Mouse (Mus musculus) spleen, postnatal 36 days (tissue): ENCODE data around the gene Gad1.
A peak's percentile ranks its signal among the peaks of the same experiment; 100 is the strongest.

Experiments
- DNase-seq, 2 experiments: peaks; one replicate each; pipeline ENCODE4 v3.0.0; 2022; ENCODE audit warnings: low spot score in 2 of 2, mixed read lengths in 1 of 2

Gene Gad1

DNA sequence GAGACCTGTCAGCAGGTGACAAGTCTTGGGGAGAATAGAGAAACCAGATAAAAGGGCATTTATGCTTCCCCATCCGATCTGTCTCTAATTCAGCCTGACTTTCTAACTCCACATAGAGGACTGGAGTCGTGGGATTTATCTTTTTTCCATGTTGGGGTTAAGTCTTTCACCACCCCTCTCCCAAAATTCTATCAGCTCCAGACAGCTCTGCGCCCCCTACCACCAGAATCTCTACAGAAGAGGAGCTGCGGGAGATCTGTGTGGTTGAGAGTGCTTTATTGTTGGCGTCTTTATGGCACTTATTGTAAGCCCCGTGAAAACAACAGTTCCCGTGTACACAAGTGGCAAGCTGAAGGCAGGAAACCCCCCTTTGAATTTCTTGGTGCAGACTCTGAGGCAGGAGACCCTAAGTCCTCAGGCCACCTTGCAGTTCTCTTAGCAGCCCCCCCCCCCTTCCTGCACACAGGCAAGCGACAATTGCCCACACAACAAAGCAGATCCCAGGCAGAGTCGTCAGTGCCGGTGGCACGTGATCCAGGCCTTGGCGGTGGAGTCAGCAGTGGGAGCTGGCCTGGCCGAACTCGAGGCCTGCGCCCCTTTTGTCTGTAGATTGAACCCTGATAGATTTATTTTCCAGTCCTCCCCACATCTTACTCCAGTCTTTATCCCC, 11.9 kb downstream of the Gad1 start:
- DNase-seq: no peak

DNA sequence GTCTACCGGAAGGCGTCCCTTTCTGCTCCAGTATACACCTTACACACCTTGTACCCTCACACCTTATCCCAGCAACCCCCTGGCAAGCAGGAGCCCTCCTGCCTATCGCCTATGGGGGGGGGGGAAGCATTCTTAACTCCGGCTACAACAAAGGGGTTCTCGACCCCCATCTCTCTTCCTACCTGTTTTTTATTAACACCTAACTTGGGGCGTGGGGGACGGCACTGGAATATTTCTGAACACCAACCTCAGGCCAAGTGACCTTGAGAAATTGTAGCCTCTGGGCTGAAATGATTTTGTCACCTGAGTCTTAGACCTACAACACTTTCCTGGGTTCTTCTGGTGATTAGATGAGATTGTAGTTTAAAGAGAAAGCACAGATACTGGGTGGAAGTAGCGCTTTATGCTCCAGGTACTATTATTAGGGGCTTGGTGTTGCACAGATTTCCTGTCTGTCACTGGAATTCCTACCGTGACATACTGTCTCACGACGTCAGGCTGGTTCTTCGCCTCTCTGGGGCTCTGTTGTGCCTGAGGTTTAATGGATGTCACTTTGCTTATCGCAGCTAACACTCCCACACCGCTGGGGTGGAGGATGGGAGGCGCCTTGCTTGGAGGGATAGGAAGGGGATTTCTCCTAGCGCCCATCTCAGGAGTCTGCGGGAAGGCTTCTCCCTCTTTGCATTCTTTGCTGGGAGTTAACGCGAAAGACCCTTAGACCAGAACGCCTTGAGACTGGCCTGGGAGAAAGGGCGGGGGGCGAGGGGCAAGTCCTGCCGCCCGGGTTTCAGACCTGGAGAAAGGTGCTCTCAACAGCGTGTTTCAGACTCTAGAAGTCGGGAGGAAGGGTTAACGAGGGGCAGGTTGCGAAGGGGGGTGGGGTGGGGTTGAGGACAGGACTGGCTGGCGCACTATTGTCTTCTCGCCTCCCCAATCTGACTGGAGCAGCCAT, 13.1 kb downstream of the Gad1 start:
- no peak for DNase-seq

DNA sequence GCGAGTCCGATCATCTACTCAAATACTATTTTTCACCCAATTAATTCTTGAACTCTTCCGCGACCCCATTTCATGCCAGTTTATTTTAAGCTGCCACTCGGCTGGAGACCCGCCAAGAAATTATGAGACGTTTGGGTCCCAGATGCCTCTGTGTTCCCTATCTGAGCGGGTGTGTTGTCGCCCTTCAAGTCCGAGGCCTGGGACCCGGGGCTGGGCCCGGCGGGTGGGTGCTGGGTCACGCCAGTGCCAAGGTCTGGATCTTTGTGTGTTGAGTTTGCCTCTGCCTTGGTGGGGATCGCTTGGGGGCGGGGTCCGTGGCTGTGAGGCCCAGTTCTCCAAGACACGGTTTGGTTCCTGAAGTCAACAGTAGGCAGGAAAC, 13.7 kb downstream of the Gad1 start:
- no peak for DNase-seq

DNA sequence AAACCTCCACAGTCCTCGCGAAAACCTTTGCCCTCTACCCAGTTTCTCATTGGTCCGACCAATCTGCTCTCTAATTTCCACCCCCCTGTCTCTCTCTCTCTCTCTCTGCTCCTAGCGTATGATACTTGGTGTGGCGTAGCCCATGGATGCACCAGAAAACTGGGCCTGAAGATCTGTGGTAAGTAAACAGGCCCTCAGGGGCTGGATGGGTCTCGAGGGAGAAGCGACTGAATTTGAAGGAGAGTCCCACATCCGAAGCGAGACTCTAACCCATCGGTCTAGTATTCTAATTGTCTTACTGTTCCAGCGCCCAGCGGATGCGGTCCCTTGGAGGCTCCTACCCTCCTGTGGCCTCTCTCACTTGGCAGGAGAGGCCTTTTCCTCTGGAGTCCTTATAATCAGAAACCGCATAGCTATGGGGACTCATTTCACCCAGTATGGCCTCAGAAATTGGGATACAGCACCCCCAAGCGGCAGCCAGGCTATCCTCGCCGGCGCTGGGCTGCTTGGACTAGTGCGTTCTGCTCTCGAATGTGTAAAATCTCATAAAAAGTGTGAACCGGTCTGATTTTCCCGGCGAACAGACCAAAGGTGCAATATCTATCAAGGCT, 14.3 kb downstream of the Gad1 start:
- DNase-seq: peak; percentile 51

DNA sequence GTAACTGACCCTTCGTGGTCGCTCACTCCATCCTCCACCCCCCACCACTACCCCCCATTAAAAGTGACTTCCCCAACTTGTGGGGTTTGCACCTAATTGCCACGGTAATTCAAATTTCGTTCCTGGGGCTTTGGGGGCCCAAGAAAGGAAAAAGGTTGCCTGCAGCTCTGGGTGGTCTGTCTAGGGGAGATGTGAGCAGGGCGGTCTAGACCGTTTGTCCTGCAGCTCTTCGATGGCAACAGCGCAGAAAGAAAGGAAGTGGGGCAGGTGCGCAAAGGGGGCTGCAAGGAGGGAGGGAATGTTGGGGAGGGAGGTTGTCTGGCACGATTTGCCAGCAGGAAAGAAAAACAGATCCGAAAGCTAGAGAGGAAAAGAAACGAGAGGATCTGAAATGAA, 14.8 kb downstream of the Gad1 start:
- no peak for DNase-seq

DNA sequence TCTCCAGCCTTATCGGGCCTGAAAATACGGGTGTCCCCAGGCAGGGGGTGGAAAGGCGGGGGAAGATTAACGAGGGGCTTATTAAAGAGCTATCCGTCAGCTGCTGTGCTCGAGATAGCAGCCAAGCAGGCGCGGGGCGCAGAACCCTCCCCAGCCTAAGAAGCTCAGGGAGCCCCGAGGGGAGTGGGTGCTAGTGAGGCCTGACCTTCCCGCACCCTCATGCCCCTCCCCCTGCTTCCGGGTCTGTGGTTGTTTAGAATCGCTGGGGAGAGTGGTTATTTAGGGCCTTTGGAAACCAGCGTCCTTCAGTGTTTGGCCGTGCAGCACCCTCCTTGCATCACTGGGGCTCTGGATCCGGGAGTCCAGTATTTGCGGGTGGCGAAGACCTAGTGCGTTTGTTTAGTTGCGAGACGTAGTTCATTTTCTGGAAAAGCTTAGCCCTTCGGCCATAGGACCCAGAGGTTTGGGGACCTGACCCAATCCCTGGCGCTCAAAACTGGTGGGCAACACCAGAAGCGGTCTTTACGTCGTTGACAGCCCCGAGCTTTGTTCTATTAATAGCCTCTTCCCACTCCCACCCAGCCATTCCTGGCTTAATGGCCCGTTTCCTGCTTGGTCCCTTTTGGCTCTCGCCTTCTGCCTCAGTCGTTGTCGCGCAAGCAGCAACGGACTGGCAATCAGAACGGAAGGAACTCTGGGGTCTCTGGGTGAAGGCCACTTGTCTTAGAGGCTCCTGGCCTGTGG, 15.5 kb downstream of the Gad1 start:
- peak; percentile 53 for DNase-seq

DNA sequence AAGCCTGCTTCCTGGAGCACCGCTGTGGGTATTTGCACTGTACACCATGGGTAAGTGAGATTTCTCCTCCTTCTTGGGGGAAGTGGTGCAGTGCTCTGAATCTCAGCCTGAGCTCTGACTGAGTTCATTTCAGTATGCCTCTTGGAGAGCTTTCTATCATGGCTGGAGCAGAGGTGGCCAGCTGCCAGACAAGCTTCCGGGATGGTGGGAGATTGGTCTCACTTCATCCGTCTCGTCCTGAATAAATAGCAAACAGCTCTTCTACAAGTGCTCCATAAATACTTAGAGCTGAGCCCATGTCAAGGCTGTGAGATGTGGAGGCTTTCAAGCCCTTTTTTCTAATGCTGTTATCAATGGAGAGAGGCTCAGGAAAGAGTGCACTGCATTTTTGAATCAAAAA, 18.8 kb downstream of the Gad1 start:
- DNase-seq: no peak

DNA sequence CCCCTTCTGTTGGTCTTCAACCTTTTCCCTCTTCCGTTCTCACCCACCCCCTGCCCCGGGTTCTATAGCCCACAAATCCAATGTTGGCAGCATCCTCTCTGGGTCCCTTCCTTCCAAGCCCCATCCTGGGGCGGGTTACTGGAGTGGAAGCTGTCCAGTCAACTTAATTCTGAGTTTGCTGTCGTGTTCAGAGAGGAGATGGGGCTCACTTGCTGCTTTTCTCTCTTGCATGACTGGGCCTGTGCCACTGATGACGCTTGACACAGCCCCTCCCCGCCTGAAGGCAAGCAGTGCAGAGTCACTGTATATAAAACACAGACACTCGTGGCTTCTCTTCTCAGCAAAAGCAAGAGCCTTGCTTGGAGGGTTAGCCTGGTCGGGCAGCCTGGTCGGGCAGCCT, 19.4 kb downstream of the Gad1 start:
- no peak for DNase-seq

DNA sequence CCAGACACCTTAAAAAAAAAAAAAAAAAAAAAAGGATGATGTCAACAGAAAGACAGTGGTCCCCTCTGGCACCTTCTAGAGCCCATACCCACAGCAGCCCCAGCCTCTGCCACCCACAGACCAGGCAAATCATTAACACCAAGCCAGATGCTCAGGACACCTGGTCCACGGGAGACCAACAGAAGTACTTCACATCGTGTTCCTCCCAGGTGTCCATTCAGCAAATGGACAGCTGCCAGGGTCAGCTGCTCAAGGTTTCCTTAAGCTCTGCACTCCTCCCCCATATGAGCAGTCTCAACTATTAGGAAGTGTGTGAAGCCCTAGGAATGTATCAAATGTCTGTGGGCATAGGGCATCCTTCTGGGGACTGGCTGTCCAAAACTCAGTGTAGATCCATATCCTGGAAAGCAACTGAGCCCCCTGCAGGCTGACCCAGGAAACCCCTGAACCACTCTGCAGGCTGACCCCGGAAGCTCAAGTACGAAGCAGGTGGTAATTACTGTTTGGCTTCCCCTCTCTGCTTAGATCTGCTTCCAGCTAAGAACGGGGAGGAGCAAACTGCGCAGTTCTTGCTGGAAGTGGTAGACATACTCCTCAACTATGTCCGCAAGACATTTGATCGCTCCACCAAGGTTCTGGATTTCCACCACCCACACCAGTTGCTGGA, 20.8 kb downstream of the Gad1 start:
- DNase-seq: no peak

DNA sequence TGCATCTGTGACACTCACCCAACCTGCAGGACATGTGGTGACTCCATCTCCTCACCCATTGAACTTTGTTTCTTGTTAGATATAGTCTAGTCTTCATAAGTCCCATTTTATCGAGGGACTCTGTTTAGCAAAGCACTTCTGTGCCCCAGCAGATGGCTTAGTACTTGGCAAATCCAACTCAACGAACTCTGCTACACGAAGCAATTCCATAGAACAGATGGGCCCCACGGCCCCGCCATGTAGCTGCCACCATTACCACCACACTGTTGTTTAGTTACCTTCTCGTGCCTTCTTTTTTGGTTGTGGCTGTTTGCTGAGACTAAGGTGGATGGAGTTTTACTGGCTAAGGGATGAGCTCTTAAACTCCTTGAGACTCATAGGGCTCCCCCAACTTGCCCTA, 35.3 kb downstream of the Gad1 start:
- DNase-seq: no peak

DNA sequence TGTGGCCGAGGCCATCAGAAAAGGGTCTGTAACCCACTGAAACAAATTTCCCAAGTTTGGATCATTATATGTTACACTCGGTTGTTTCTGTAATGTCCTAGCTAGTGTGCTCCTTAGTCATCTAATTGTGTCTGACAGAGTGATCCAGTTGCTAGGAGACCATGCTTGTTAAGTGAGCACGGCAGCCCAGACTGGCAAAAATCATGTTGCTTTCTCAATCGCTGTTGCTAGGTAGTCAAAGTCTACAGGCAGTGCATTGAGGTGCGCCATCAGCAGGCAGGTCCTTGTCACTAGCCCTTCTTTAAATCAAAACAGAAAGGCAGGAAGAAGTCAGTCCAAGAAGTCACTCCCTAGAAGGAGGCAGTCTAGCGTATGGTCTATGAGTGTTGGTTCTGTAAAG, 39.6 kb downstream of the Gad1 start:
- DNase-seq: no peak

DNA sequence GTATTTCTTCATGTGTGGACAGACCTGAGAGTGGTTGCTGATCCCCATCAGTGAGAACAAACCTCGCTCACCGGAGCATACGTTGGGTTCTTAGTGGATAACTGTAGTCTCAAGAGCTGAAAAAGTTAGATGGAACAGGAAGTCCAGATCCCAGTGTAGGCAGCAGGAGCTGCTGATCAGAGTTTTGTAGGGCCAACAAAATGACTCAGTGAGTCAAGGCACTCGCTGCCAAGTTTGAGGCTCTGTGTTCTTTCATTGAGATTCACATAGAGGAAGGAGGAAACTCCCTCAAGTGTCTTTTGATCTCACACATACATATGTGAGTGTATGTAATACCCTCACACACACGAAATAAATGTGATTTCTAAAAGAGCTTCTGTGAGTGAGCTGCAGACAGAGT, 40.8 kb downstream of the Gad1 start:
- DNase-seq: no peak

DNA sequence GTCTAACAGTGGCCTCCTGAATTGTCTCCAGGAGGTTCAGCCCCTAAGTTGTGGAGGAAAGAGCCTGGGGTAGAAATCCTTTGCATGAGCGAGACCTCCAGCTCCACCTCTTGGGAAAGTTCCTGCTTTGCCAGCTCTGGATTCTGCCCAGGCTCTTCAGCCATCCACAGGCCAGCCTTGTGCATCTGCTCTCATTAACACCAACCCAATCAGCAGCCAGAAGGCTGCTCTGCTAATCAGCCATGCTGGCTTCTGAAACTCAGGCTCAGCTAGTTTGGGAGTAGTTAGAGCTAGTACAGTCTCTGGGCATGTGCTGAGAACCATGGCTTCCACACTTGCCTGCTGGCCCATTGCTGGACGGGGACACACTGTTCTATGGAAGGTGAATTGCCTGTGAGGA, 43.0 kb downstream of the Gad1 start:
- DNase-seq: no peak

DNA sequence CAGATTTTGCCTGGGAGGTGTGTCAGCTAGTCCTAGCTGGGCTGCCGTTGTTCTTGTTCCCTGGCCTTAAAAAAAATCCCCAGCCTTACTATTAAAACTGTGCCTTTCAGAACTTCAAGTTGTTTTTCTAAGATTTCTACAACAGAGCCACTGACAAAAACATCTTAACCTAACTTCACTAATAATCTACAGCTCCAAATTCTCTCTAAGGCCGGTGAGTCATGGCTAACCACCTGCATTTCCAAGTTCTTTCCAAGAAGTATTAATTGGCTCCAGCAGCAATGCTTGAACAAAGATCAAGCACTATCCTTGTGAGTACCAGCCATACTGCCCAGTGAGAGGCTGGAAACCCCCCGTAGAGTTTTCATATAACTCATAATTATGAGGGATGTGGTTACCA, 56.9 kb downstream of the Gad1 start:
- no peak for DNase-seq

DNA sequence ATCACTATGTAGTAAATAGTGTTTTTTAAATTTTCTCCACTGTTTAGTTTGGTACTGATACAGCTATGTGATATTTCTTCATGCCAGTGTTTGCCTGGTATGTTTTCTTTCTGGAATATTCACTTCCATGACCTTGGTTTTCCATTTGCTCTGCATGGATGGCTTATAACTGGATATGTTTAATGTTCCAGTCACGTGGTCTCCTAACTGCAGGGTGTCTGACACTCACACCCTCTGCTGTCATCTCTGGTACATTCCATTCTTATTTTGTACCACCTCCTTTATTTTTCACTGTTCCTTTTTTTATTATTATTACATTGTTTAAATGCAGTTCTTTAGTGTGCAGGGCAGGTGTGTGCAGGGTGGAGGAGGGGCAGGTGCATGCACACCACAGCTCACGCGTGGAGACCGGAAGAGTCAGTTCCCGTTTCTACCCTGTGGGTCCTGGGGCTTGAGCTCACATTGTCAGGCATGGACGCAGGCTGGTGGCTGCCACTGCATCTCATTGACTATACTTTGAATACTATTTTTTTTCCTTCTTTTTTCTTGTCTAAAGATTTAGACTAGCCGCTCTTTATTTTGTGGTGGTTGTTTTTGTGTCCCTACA, 62.0 kb downstream of the Gad1 start:
- peak; percentile 91 for DNase-seq

DNA sequence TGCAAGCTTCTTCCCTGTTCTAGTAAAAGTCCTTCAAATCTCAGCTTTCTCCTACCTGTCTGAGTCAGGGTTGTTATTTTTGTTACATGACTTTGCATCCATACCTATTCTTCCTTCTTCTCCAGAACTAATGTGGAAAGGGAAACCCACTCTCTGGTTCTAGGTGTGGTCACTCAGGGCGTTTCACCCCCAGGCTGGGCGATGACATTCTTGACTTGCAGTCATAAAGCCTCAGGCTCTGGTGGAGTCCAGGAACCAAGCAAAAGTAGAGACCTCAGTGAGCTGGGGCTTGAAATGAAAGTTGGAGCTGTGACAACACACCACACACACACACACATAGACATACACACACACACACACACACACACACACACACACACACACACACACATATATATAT, 63.2 kb downstream of the Gad1 start:
- DNase-seq: no peak

DNA sequence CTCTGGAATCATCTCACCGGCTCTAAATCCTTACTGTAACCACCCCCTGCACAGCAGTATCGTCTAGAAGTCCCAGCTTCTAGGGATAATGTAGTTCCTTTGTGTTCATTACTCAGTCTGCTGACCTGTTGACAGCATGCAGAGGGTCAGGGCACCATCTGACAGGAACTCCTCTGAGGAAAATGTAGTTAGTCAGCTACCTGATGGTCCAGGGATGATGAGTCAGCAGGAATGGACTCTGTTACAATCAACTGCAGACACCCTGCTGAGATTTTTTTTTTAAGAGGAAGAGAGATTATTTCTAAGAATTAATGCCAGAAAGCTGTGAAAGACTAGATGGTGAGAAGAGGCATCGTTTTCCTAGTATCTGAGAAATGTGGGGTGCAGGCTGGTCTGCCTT, 63.7 kb downstream of the Gad1 start:
- no peak for DNase-seq

DNA sequence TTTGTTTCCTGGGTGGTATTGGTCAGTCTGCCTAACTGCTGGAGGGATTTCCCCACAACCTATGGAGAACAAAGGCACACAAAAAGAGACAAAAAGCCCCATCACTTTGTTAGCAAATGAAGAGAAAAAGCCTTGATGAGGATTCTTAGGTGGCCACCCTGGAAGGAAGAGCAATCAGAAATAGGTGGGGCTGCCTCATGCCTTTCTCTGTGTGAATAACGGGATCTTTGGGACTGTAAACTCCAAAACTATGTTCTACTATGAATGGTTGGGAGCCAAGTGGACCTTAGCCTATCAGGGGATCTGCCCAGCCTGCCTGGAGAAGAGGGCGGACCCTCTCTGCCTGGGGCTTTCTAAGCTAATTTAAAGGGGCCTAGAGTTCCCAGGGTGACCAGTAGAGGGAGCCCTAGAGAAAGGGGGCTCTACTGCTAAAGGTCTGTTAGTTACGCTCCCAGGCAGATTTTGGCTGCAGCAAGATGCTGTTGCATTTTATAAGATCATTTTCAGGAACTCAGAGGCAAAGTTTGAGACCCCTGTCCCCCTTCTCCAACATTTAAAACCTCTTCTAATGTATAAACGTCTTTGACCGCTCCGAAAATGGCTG, 66.5 kb downstream of the Gad1 start:
- no peak for DNase-seq

DNA sequence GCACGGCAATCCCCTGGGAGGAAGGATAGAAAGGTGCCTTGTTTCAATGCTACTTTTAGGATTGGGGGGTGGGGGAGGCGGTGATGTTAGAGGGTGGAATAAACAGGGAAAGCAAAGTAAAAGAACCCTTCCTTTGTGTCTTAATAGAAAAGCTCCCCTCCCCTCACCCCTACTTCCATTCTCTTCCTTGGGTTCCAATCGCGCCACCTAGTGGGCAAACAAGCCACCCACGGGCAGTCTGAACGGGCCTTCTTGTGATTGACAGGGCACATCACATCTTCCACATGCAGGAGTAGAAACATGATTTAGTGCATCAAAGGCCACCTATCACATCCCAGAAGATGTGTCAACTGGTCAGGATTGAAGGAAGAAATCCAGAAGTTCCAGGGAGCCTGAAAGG, 67.4 kb downstream of the Gad1 start:
- peak; percentile 66 to 74 for DNase-seq

DNA sequence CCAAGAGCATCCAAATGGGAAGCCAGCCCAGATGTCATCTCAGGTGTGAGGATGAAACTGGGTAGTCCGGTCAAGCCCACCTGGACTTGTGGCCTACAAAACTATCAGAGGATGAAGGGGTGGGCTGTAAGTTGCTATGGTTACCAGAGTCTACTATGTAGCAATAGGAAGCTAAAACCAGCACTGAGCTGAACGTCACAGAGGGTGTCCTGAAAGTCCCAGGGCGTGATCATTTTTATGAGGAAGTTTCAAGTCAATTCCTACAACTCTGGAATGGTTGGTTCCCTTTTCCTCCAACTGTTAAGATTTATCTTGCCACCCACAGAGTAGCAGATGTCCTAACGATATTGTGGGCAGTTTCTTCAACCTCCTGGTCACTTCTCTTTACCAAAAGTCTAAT, 69.4 kb downstream of the Gad1 start:
- no peak for DNase-seq

DNA sequence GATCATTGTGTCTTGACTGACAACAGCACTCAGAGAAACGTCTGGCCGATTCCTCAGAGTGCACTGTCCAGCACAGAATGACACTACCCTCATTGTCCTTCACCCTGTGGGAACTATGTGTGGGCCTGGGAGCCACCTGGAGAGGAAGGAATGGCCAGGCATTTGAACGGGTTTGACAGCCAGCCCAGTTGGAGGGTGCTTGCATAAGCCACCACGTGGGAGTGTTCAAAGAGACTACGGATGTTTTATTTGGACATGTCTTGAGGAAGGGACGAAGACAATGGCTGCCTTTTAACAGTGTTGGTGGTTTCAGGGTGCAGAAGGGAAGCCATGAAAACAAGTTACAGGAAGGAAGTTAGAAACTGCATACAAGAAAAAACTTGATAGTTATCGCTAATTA, 72.9 kb downstream of the Gad1 start:
- DNase-seq: no peak
